Mouse (Mus musculus) intestine, embryonic 14.5 days (tissue): ENCODE results near the gene Dpy19l1. TPM values are rescaled to one million over a fixed set of nuclear protein-coding genes. Genes with fewer than 3 reads are reported as not detected.

ENCODE experiments used
- ATAC-seq: fragments of 200-750 bp; cut with Nextera tagmentation; replicated peaks from 2 replicates; pipeline ENCODE4 v1.8.0; 2017; ENCODE audit warnings: low read depth, moderate number of reproducible peaks, moderate TSS enrichment, moderate library complexity; ENCODE audit not compliant: low FRiP score, low TSS enrichment
- DNase-seq: peaks from one replicate; pipeline ENCODE4 v3.0.0-alpha.2; 2018; ENCODE audit warnings: low spot score
- H3K27ac ChIP-seq: fragments of 300-500 bp; sonication (generic); 2 replicates; pipeline ENCODE4 v1.5.1; 2014; ENCODE audit warnings: low read depth, mild to moderate bottlenecking, control low read depth
- H3K27me3 ChIP-seq: fragments of 300-500 bp; sonication (generic); replicated peaks from 2 replicates; pipeline ENCODE4 v1.6.1; 2014; ENCODE audit warnings: low read length, control low read depth; ENCODE audit not compliant: control insufficient read depth, insufficient read depth
- H3K36me3 ChIP-seq: fragments of 300-500 bp; sonication (generic); 2 replicates; pipeline ENCODE4 v1.6.1; 2014; ENCODE audit warnings: low read length, control low read depth; ENCODE audit not compliant: control insufficient read depth, insufficient read depth
- H3K4me1 ChIP-seq: fragments of 300-500 bp; sonication (generic); replicated peaks from 2 replicates; pipeline ENCODE4 v1.6.1; 2014; ENCODE audit warnings: low read length, control low read depth, mixed read lengths; ENCODE audit not compliant: control insufficient read depth, insufficient read depth
- H3K4me2 ChIP-seq: fragments of 300-500 bp; sonication (generic); 2 replicates; pipeline ENCODE4 v1.6.1; 2014; ENCODE audit warnings: low read length
- H3K4me3 ChIP-seq: fragments of 300-500 bp; sonication (generic); 2 replicates; pipeline ENCODE4 v1.5.1; 2014; ENCODE audit warnings: low read depth, low read length, control low read depth, mixed read lengths
- H3K9ac ChIP-seq: fragments of 300-500 bp; sonication (generic); 2 replicates; pipeline ENCODE4 v1.6.1; 2014; ENCODE audit warnings: mild to moderate bottlenecking, low read length
- H3K9me3 ChIP-seq: fragments of 300-500 bp; sonication (generic); 2 replicates; pipeline ENCODE4 v1.6.1; 2016; ENCODE audit warnings: low read length, control low read depth; ENCODE audit not compliant: control insufficient read depth
- WGBS: fragments of 180-500 bp; shearing (Covaris S2); extraction: QIAGEN DNeasy Blood & Tissue Kit; methylation state at CpG from one replicate; pipeline ENCODE4 v1.1.7; 2014; 5-methylcytosine and 5-hydroxymethylcytosine counted together
- polyA plus RNA-seq: library from polyadenylated mRNA; unstranded; fragments of >200 nt; fragmentation: Nextera tagmentation; extraction: Ambion mirVana; gene quantifications from 2 replicates; pipeline ENCODE4 v1.2.1, GENCODE M21; 2014

Gene Dpy19l1
- 12.1 and 13.6 TPM in 2 replicates for polyA plus RNA-seq

- WGBS: under 1% methylated on average over 69 of the region's 99 CpGs
- Histone ChIP-seq H3K27ac (peak within 1 kb of the TSS; percentile 84), H3K9me3 (no peaks in the 10 kb centered on the region), H3K9ac (peak within 1 kb of the TSS; percentile 74), H3K27me3 (no peaks in the 10 kb centered on the region), H3K4me1 (peaks cover 13% of the 10 kb centered on the region), H3K36me3 (no peaks in the 10 kb centered on the region), H3K4me2 (peak within 1 kb of the TSS; percentile 85), H3K4me3 (peak within 1 kb of the TSS; percentile 72)
- ATAC-seq (peak; percentile 96), DNase-seq (peak; percentile 90)
These were observed at the start of gene Dpy19l1 for GRCm38 (mm10) chr9:24503067-24503857. TSS of gene Dpy19l1 (minus strand) at chr9:24503140.

GRCm38 (mm10) chr9:24538159-24538558 lies 35.2 kb upstream of the Dpy19l1 start:
- H3K4me3 ChIP-seq: no peak overlapping the region
- ATAC-seq: no peak
- WGBS: 47% methylated on average over 2 of the region's 2 CpGs
- DNase-seq: no peak
- H3K27me3 ChIP-seq: no peaks in the 10 kb centered on the region
- no peaks in the 10 kb centered on the region for H3K36me3 ChIP-seq
- no peaks in the 10 kb centered on the region for H3K4me1 ChIP-seq
- H3K9me3 ChIP-seq: no peaks in the 10 kb centered on the region
- no peak overlapping the region for H3K9ac ChIP-seq
- H3K4me2 ChIP-seq: no peak overlapping the region
- no peak overlapping the region for H3K27ac ChIP-seq

GRCm38 (mm10) chr9:24516575-24517139 lies 13.7 kb upstream of the Dpy19l1 start:
- Histone ChIP-seq H3K9ac (no peak overlapping the region), H3K27ac (no peak overlapping the region), H3K4me3 (no peak overlapping the region), H3K4me2 (no peak overlapping the region), H3K36me3 (no peaks in the 10 kb centered on the region), H3K9me3 (no peaks in the 10 kb centered on the region), H3K4me1 (no peaks in the 10 kb centered on the region), H3K27me3 (no peaks in the 10 kb centered on the region)
- WGBS: 61% methylated on average over 10 of the region's 10 CpGs
- DNase-seq (peak; percentile 66), ATAC-seq (no peak)

DNA sequence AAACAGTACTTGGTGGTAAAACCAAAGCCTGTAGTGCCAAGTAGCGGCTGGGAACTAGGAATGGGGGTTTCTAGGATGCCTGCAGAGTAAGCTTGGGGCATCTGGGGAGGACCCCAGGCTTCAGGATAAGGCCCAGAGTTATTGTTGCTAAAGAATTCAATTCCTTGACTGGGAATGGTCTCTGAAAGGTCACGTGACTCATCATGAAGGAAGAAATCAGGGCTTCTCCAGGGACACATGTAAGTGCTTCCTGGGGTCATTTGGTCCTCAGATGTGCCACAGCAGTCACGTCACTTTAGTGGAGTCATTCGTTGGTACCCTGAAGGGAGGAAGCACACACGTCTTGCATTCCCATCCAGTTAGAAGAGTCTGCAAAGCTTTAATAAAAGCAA lies 11.1 kb upstream of the Dpy19l1 start:
- H3K27me3 ChIP-seq: no peaks in the 10 kb centered on the region
- H3K9ac ChIP-seq: no peak overlapping the region
- no peak for ATAC-seq
- no peak overlapping the region for H3K4me2 ChIP-seq
- 79% methylated on average over 5 of the region's 5 CpGs for WGBS
- no peak overlapping the region for H3K27ac ChIP-seq
- no peaks in the 10 kb centered on the region for H3K4me1 ChIP-seq
- H3K36me3 ChIP-seq: no peaks in the 10 kb centered on the region
- DNase-seq: no peak
- H3K4me3 ChIP-seq: no peak overlapping the region
- no peaks in the 10 kb centered on the region for H3K9me3 ChIP-seq

- ATAC-seq: no peak
- no peaks in the 10 kb centered on the region for H3K4me1 ChIP-seq
- 76% methylated on average over 9 of the region's 9 CpGs for WGBS
- no peaks in the 10 kb centered on the region for H3K36me3 ChIP-seq
- no peak for DNase-seq
- no peak overlapping the region for H3K4me3 ChIP-seq
- H3K4me2 ChIP-seq: no peak overlapping the region
- no peaks in the 10 kb centered on the region for H3K27me3 ChIP-seq
- no peak overlapping the region for H3K9ac ChIP-seq
- H3K27ac ChIP-seq: no peak overlapping the region
- no peaks in the 10 kb centered on the region for H3K9me3 ChIP-seq
These were observed 10.5 kb upstream of the Dpy19l1 start for GRCm38 (mm10) chr9:24513290-24514077.

DNA sequence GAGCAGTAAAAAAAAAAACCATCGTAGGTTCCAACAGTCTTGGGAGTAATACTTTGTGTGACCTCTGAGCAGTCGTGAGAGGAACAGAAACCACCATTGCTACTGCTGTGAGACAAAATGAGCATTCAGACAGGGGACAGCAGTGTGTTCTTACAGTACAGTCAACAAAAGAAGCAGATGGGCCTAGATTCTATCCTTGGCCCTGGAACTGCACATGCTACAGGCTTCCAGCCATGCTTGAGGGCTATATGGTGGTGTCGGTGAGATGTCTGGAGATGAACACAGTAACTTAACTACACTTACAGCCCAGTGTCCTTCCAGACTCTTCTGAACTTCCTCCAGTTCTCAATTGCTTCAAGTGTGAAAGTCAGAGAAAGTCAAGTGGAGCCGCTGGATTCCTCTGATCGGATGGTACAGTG lies 9.2 kb upstream of the Dpy19l1 start:
- DNase-seq (no peak), ATAC-seq (no peak)
- Histone ChIP-seq H3K9me3 (no peaks in the 10 kb centered on the region), H3K4me3 (no peak overlapping the region), H3K27me3 (no peaks in the 10 kb centered on the region), H3K27ac (no peak overlapping the region), H3K9ac (no peak overlapping the region), H3K4me2 (no peak overlapping the region), H3K4me1 (no peaks in the 10 kb centered on the region), H3K36me3 (no peaks in the 10 kb centered on the region)
- WGBS: 91% methylated on average over 5 of the region's 5 CpGs

- Histone ChIP-seq H3K27ac (no peak overlapping the region), H3K9ac (no peak overlapping the region), H3K9me3 (no peaks in the 10 kb centered on the region), H3K36me3 (no peaks in the 10 kb centered on the region), H3K27me3 (no peaks in the 10 kb centered on the region), H3K4me3 (no peak overlapping the region), H3K4me1 (no peaks in the 10 kb centered on the region), H3K4me2 (no peak overlapping the region)
- DNase-seq: no peak
- no peak for ATAC-seq
- 89% methylated on average over 4 of the region's 4 CpGs for WGBS
These were observed 8.6 kb upstream of the Dpy19l1 start for GRCm38 (mm10) chr9:24511371-24512120.

DNA sequence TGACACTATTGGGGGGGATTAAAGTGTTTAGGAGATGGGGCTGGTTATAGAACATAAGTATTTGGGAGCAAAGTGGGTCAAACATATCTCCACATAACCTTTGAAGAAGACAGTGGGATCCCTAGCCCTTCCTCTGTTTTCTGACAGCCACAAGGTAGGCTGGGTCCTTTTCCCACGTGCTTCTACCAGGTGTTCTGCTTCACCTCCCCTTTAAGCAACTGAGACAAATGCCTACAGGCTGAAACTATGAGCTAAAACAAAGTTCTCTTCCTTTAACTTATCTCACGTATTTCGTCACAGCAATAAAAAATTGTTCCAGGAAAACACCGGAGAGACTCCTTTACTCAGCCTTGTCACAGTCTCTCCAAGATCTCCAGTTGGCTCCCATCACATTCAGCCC lies 5.9 kb upstream of the Dpy19l1 start:
- DNase-seq: no peak
- no peak overlapping the region for H3K4me2 ChIP-seq
- ATAC-seq: no peak
- H3K9me3 ChIP-seq: no peaks in the 10 kb centered on the region
- no peak overlapping the region for H3K4me3 ChIP-seq
- H3K27ac ChIP-seq: no peak overlapping the region
- H3K9ac ChIP-seq: no peak overlapping the region
- H3K36me3 ChIP-seq: no peaks in the 10 kb centered on the region
- H3K27me3 ChIP-seq: no peaks in the 10 kb centered on the region
- 83% methylated on average over 4 of the region's 4 CpGs for WGBS
- H3K4me1 ChIP-seq: no peaks in the 10 kb centered on the region
